Mouse (Mus musculus): ENCODE measurements around the gene Epha4. TPM values are rescaled to one million over a fixed set of nuclear protein-coding genes. Genes with fewer than 3 reads are reported as not detected.

The Epha4 gene
- total and polyA plus RNA-seq, 3 experiments = 3.9 to 26.0 (median 13.0) TPM

- TF ChIP-seq CHD1 (IDR thresholded peaks at IDR 0.05; ENCODE audit: low read depth, low read length) (no peak), MAX (IDR thresholded peaks at IDR 0.05; ENCODE audit: low read length) (no peak), USF1 (IDR thresholded peaks at IDR 0.05; ENCODE audit: low read depth, low read length) (no peak), ZMIZ1 (IDR thresholded peaks at IDR 0.05; ENCODE audit: low read depth, low read length) (no peak), CTCF (conservative IDR thresholded peaks at IDR 0.05 in 1 of 2, IDR thresholded peaks at IDR 0.05 in 1 of 2; ENCODE audit: low read depth in 2 of 2, low read length in 2 of 2) (no peak), CHD2 (IDR thresholded peaks at IDR 0.05; ENCODE audit: low read length) (no peak), EP300 (IDR thresholded peaks at IDR 0.05; ENCODE audit: low read length) (no peak), MAFK (IDR thresholded peaks at IDR 0.05; ENCODE audit: insufficient replicate concordance, low read length) (no peak), NELFE (IDR thresholded peaks at IDR 0.05; ENCODE audit: low read depth, low read length) (no peak), ZC3H11A (IDR thresholded peaks at IDR 0.05; ENCODE audit: low read depth, low read length) (no peak), JUN (IDR thresholded peaks at IDR 0.05; ENCODE audit: insufficient read depth, low read depth, low read length) (no peak), GABPA (IDR thresholded peaks at IDR 0.05; ENCODE audit: insufficient replicate concordance, low read depth, low read length) (no peak), UBTF (IDR thresholded peaks at IDR 0.05; ENCODE audit: low read depth, low read length) (no peak), USF2 (conservative IDR thresholded peaks at IDR 0.05; ENCODE audit: low read depth, low read length) (no peak), ELF1 (IDR thresholded peaks at IDR 0.05; ENCODE audit: low read depth, low read length) (no peak), E2F4 (IDR thresholded peaks at IDR 0.05; ENCODE audit: insufficient replicate concordance, low read depth, low read length) (no peak), RAD21 (IDR thresholded peaks at IDR 0.05; ENCODE audit: low read depth, low read length) (no peak), ETS1 (conservative IDR thresholded peaks at IDR 0.05; ENCODE audit: low read depth, low read length) (no peak), PAX5 (IDR thresholded peaks at IDR 0.05; ENCODE audit: low read length) (no peak)
- dilution Hi-C loops (cut with MboI; ENCODE audit: extremely low pct_ligation_motif_present, extremely low pct_unique_long_range_greater_than_20kb, low sequenced_read_pairs) = no loop called here
These were observed 76.2 kb downstream of the Epha4 start for GRCm38 (mm10) chr1:77438639-77439038.

GRCm38 (mm10) chr1:77437881-77438610 is 76.8 kb downstream of the Epha4 start:
- Histone ChIP-seq H3K4me3 (replicated peaks in 1 of 3; ENCODE audit: low read depth in 2 of 3, low read length in 2 of 3, poor library complexity in 1 of 3) (no peak overlapping the region), H3K79me2 (replicated peaks; ENCODE audit: control insufficient read depth, extremely low read depth, insufficient read depth, poor library complexity, severe bottlenecking) (peaks cover 4% of the 10 kb centered on the region; the same call in 1 of the 2 replicates), H3K9ac (ENCODE audit: insufficient read depth, low read depth) (no peak overlapping the region), H3K9me3 (replicated peaks; ENCODE audit: low read length) (no peaks in the 10 kb centered on the region), H3K27me3 (replicated peaks) (no peaks in the 10 kb centered on the region), H3K4me2 (ENCODE audit: insufficient read depth, low read depth, poor library complexity, severe bottlenecking) (no peak overlapping the region), H3K36me3 (replicated peaks in 1 of 2; ENCODE audit: control insufficient read depth in 1 of 2, insufficient read depth in 1 of 2, low read length in 1 of 2) (peaks cover 6 to 8% of the 10 kb centered on the region in 2 experiments), H3K27ac (ENCODE audit: insufficient read depth, low read depth) (no peak overlapping the region), H3K4me1 (ENCODE audit: control insufficient read depth in 1 of 2, insufficient read depth in 2 of 2) (peaks cover 0 to 23% of the 10 kb centered on the region in 2 experiments; a peak in 2 of 4 replicates)
- TF ChIP-seq TBP (conservative IDR thresholded peaks at IDR 0.05; ENCODE audit: low read depth, low read length) (no peak), NRF1 (IDR thresholded peaks at IDR 0.05; ENCODE audit: low read depth, low read length) (no peak), ZKSCAN1 (IDR thresholded peaks at IDR 0.05; ENCODE audit: borderline replicate concordance, low read depth, low read length) (no peak), POLR2A (IDR thresholded peaks at IDR 0.05; ENCODE audit: low read depth, low read length) (no peak), ZMIZ1 (IDR thresholded peaks at IDR 0.05; ENCODE audit: low read depth, low read length) (no peak), ELF1 (IDR thresholded peaks at IDR 0.05; ENCODE audit: low read depth, low read length) (no peak), MEF2A (IDR thresholded peaks at IDR 0.05; ENCODE audit: borderline replicate concordance, low read depth, low read length) (no peak), MXI1 (IDR thresholded peaks at IDR 0.05; ENCODE audit: low read depth, low read length) (no peak), HCFC1 (IDR thresholded peaks at IDR 0.05; ENCODE audit: low read depth, low read length) (no peak), E2F4 (IDR thresholded peaks at IDR 0.05; ENCODE audit: insufficient replicate concordance, low read depth, low read length) (no peak), UBTF (IDR thresholded peaks at IDR 0.05; ENCODE audit: low read depth, low read length) (no peak), IRF4 (IDR thresholded peaks at IDR 0.05; ENCODE audit: low read depth, low read length) (no peak), BHLHE40 (IDR thresholded peaks at IDR 0.05; ENCODE audit: low read depth, low read length) (no peak), RCOR1 (conservative IDR thresholded peaks at IDR 0.05; ENCODE audit: low read depth, low read length) (no peak), ZC3H11A (IDR thresholded peaks at IDR 0.05; ENCODE audit: low read depth, low read length) (no peak), MAX (IDR thresholded peaks at IDR 0.05; ENCODE audit: low read length) (no peak)
- dilution Hi-C loops (cut with MboI; ENCODE audit: extremely low pct_ligation_motif_present, extremely low pct_unique_long_range_greater_than_20kb, low sequenced_read_pairs) = no loop called here
- no peak for DNase-seq (ENCODE audit: extremely low read depth)
- in situ Hi-C loops (cut with MboI; ENCODE audit: low pct_ligation_motif_present, low pct_unique_long_range_greater_than_20kb, low sequenced_read_pairs) = no loop called here

More at GRCm38 (mm10) chr1:77438639-77439038, 76.2 kb downstream of the Epha4 start:
- peaks cover 4% of the 10 kb centered on the region; the same call in 1 of the 2 replicates for H3K79me2 ChIP-seq (replicated peaks; ENCODE audit: control insufficient read depth, extremely low read depth, insufficient read depth, poor library complexity, severe bottlenecking)
- no peak overlapping the region for H3K9ac ChIP-seq (ENCODE audit: insufficient read depth, low read depth)
- no peak overlapping the region for H3K4me3 ChIP-seq (replicated peaks in 1 of 3; ENCODE audit: low read depth in 2 of 3, low read length in 2 of 3, poor library complexity in 1 of 3)
- in situ Hi-C loops (cut with MboI; ENCODE audit: low pct_ligation_motif_present, low pct_unique_long_range_greater_than_20kb, low sequenced_read_pairs) = no loop called here
- peaks cover 8% of the 10 kb centered on the region in 2 experiments for H3K36me3 ChIP-seq (replicated peaks in 1 of 2; ENCODE audit: control insufficient read depth in 1 of 2, insufficient read depth in 1 of 2, low read length in 1 of 2)
- H3K4me2 ChIP-seq (ENCODE audit: insufficient read depth, low read depth, poor library complexity, severe bottlenecking) = no peak overlapping the region
- H3K27me3 ChIP-seq (replicated peaks) = no peaks in the 10 kb centered on the region
- peaks cover 0 to 23% of the 10 kb centered on the region in 2 experiments; a peak in 2 of 4 replicates for H3K4me1 ChIP-seq (ENCODE audit: control insufficient read depth in 1 of 2, insufficient read depth in 2 of 2)
- no peak overlapping the region for H3K27ac ChIP-seq (ENCODE audit: insufficient read depth, low read depth)
- no peak for DNase-seq (ENCODE audit: extremely low read depth)
- no peaks in the 10 kb centered on the region for H3K9me3 ChIP-seq (replicated peaks; ENCODE audit: low read length)
